Mouse (Mus musculus) midbrain, postnatal 0 days (tissue): Measurements from ENCODE around the gene Lypla2. TPM values are rescaled to one million over a fixed set of nuclear protein-coding genes. Genes with fewer than 3 reads are reported as not detected.

Source experiments
- ATAC-seq: fragments of 200-750 bp; cut with Nextera tagmentation; 2 replicates; pipeline ENCODE4 v1.8.0; 2017; ENCODE audit warnings: moderate number of reproducible peaks, mild to moderate bottlenecking, moderate TSS enrichment, moderate library complexity; ENCODE audit not compliant: low FRiP score
- DNase-seq: peaks from one replicate; pipeline ENCODE4 v3.0.0-alpha.2; 2015; ENCODE audit warnings: low spot score
- H3K27ac ChIP-seq: fragments of 300-500 bp; sonication (generic); 2 replicates; pipeline ENCODE4 v1.5.1; 2014; ENCODE audit warnings: low read depth, mild to moderate bottlenecking, low read length, mixed read lengths
- H3K27me3 ChIP-seq: fragments of 300-500 bp; sonication (generic); 2 replicates; pipeline ENCODE4 v1.6.1; 2014; ENCODE audit warnings: low read length, control low read depth, mixed read lengths; ENCODE audit not compliant: insufficient read depth
- H3K36me3 ChIP-seq: fragments of 300-500 bp; sonication (generic); 2 replicates; pipeline ENCODE4 v1.6.1; 2014; ENCODE audit warnings: low read length, control low read depth, mixed read lengths; ENCODE audit not compliant: insufficient read depth
- H3K4me1 ChIP-seq: fragments of 300-500 bp; sonication (generic); 2 replicates; pipeline ENCODE4 v1.6.1; 2014; ENCODE audit warnings: mild to moderate bottlenecking, control low read depth, antibody characterized with exemption, low read length, mixed read lengths; ENCODE audit not compliant: insufficient read depth
- H3K4me2 ChIP-seq: fragments of 300-500 bp; sonication (generic); 2 replicates; pipeline ENCODE4 v1.6.1; 2014; ENCODE audit warnings: low read depth, mild to moderate bottlenecking, low read length, mixed read lengths; ENCODE audit not compliant: poor library complexity, severe bottlenecking
- H3K4me3 ChIP-seq: fragments of 300-500 bp; sonication (generic); 2 replicates; pipeline ENCODE4 v1.5.1; 2014; ENCODE audit warnings: low read depth, mild to moderate bottlenecking, low read length, moderate library complexity
- H3K9ac ChIP-seq: fragments of 300-500 bp; sonication (generic); replicated peaks from 2 replicates; pipeline ENCODE4 v1.6.1; 2014; ENCODE audit warnings: mild to moderate bottlenecking, low read length, moderate library complexity, mixed read lengths; ENCODE audit not compliant: poor library complexity, severe bottlenecking
- H3K9me3 ChIP-seq: fragments of 300-500 bp; sonication (generic); 2 replicates; pipeline ENCODE4 v1.6.1; 2016; ENCODE audit warnings: low read length, control low read depth
- CTCF ChIP-seq: IDR thresholded peaks from 2 replicates; pipeline ENCODE4 v1.5.1; 2016; ENCODE audit warnings: antibody characterized with exemption, mild to moderate bottlenecking
- WGBS: fragments of 180-500 bp; shearing (Covaris S2); extraction: QIAGEN DNeasy Blood & Tissue Kit; methylation state at CpG from one replicate; pipeline ENCODE4 v1.1.7; 2014; 5-methylcytosine and 5-hydroxymethylcytosine counted together
- polyA plus RNA-seq: library from polyadenylated mRNA; unstranded; fragments of >200 nt; fragmentation: Nextera tagmentation; extraction: Ambion mirVana; gene quantifications from 2 replicates; pipeline ENCODE4 v1.2.1, GENCODE M21; 2015
- total RNA-seq: library from RNA; depleted of rRNA; stranded (reverse); fragments of >200 nt; gene quantifications from 2 replicates; pipeline ENCODE4 v1.2.3, GENCODE M21; 2014

Gene Lypla2
- total and polyA plus RNA-seq, 2 experiments from 2014 or later: 182 to 212 TPM

- Histone ChIP-seq H3K9ac (no peak overlapping the region), H3K27me3 (no peaks in the 10 kb centered on the region), H3K27ac (no peak overlapping the region), H3K4me3 (no peak overlapping the region), H3K4me2 (no peak overlapping the region), H3K36me3 (peaks cover 80% of the 10 kb centered on the region), H3K4me1 (no peaks in the 10 kb centered on the region), H3K9me3 (no peaks in the 10 kb centered on the region)
- ATAC-seq (no peak), DNase-seq (no peak)
- WGBS: 97% methylated on average over 8 of the region's 8 CpGs
- TF ChIP-seq CTCF: no peak
Measured at GRCm38 (mm10) chr4:136008782-136009447, 36.5 kb upstream of the Lypla2 start.

DNA sequence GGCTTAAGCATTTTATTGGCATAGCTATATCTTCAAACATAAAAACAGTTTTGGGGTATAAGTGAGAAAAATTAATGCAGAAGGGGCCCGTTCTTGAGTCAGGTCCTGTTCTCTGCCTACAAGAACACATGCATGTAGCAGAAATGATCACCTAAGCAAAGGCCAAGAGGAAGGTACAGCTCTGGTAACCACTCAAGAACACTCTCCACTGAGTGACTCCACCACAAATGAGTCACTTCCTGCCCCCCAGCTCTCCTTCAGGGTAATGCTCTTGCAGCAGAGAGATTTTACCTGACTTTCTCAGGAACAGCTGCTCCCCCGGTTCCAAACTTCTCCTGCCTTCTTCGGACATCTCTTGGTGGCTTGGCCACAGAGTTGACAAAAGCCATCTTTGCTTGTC lies 34.4 kb upstream of the Lypla2 start:
- 100% methylated on average over 3 of the region's 3 CpGs for WGBS
- Histone ChIP-seq H3K9me3 (no peaks in the 10 kb centered on the region), H3K27ac (no peak overlapping the region), H3K36me3 (peaks cover 85% of the 10 kb centered on the region), H3K9ac (no peak overlapping the region), H3K4me3 (no peak overlapping the region), H3K4me1 (no peaks in the 10 kb centered on the region), H3K4me2 (no peak overlapping the region), H3K27me3 (no peaks in the 10 kb centered on the region)
- no peak for DNase-seq
- no peak for TF ChIP-seq CTCF
- ATAC-seq: no peak

GRCm38 (mm10) chr4:136004921-136005320 lies 32.5 kb upstream of the Lypla2 start:
- Histone ChIP-seq H3K27ac (no peak overlapping the region), H3K4me2 (no peak overlapping the region), H3K4me1 (no peaks in the 10 kb centered on the region), H3K9me3 (no peaks in the 10 kb centered on the region), H3K36me3 (peaks cover 66% of the 10 kb centered on the region), H3K27me3 (no peaks in the 10 kb centered on the region), H3K9ac (no peak overlapping the region), H3K4me3 (no peak overlapping the region)
- no peak for TF ChIP-seq CTCF
- DNase-seq (no peak), ATAC-seq (no peak)
- WGBS: 91% methylated on average over 2 of the region's 2 CpGs

GRCm38 (mm10) chr4:136004107-136004675 lies 31.8 kb upstream of the Lypla2 start:
- Histone ChIP-seq H3K4me3 (no peak overlapping the region), H3K9me3 (no peaks in the 10 kb centered on the region), H3K4me1 (no peaks in the 10 kb centered on the region), H3K4me2 (no peak overlapping the region), H3K27ac (no peak overlapping the region), H3K9ac (no peak overlapping the region), H3K36me3 (peaks cover 60% of the 10 kb centered on the region), H3K27me3 (no peaks in the 10 kb centered on the region)
- no peak for TF ChIP-seq CTCF
- WGBS: 91% methylated on average over 5 of the region's 5 CpGs
- ATAC-seq (no peak), DNase-seq (no peak)

DNA sequence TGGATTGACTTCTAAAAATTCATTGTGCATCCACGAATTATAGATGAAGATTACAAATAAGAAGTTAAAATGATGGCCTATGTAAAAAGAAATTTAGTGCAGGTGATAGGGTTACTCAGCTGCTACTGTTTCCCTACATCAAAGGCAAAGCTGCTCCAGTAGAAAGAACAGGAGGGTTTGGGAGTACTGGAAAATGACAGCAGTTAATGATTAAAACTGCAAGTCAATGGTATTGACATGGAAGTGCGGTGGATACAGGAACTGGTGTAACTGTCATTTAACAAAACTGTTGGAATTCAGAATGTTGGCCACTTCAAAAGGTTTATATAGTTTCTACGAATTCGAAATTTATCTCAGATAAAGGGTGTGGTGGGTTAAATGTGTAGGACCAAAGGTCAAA lies 22.7 kb upstream of the Lypla2 start:
- Histone ChIP-seq H3K4me1 (no peaks in the 10 kb centered on the region), H3K9ac (no peak overlapping the region), H3K27me3 (no peaks in the 10 kb centered on the region), H3K9me3 (no peaks in the 10 kb centered on the region), H3K4me2 (no peak overlapping the region), H3K27ac (no peak overlapping the region), H3K4me3 (no peak overlapping the region), H3K36me3 (no peaks in the 10 kb centered on the region)
- ATAC-seq: no peak
- no peak for DNase-seq
- 88% methylated on average over 4 of the region's 4 CpGs for WGBS
- no peak for TF ChIP-seq CTCF

DNA sequence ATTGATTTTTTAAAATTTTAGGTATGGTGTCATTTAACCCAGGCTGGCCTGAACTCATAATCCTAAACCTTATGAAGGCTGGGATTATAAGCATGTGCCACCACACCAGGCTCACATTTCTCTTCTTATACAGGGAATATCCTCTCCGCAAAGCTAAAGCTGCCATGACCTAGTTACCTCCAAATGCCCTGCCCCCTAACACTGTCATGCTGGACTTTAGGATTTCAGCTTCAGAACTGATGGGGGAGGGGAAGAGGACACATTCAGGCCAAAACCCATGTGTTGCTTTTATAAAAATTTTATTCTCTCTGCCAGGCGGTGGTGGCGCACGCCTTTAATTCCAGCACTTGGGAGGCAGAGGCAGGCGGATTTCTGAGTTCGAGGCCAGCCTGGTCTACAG lies 21.5 kb upstream of the Lypla2 start:
- Histone ChIP-seq H3K36me3 (no peaks in the 10 kb centered on the region), H3K27me3 (no peaks in the 10 kb centered on the region), H3K4me3 (no peak overlapping the region), H3K4me2 (no peak overlapping the region), H3K4me1 (no peaks in the 10 kb centered on the region), H3K9ac (no peak overlapping the region), H3K9me3 (no peaks in the 10 kb centered on the region), H3K27ac (no peak overlapping the region)
- no peak for ATAC-seq
- DNase-seq: no peak
- WGBS: 94% methylated on average over 6 of the region's 6 CpGs
- no peak for TF ChIP-seq CTCF
